Mouse (Mus musculus) kidney, postnatal 0 days (tissue): ENCODE data around the gene Stac3. TPM values are rescaled to one million over a fixed set of nuclear protein-coding genes. Genes with fewer than 3 reads are reported as not detected.

Experiments used
- ATAC-seq: fragments of 200-750 bp; cut with Nextera tagmentation; replicated peaks from 2 replicates; pipeline ENCODE4 v1.8.0; 2017; ENCODE audit warnings: low read depth, moderate number of reproducible peaks, moderate TSS enrichment, moderate library complexity; ENCODE audit not compliant: low FRiP score
- DNase-seq: peaks from one replicate; pipeline ENCODE4 v3.0.0-alpha.2; 2016; ENCODE audit warnings: low spot score
- H3K27ac ChIP-seq: fragments of 300-500 bp; sonication (generic); 2 replicates; pipeline ENCODE4 v1.5.1; 2014; ENCODE audit warnings: mild to moderate bottlenecking
- H3K27me3 ChIP-seq: fragments of 300-500 bp; sonication (generic); 2 replicates; pipeline ENCODE4 v1.6.1; 2014; ENCODE audit warnings: low read length, mixed read lengths; ENCODE audit not compliant: insufficient read depth
- H3K36me3 ChIP-seq: fragments of 300-500 bp; sonication (generic); 2 replicates; pipeline ENCODE4 v1.6.1; 2014; ENCODE audit warnings: low read length, mixed read lengths; ENCODE audit not compliant: insufficient read depth
- H3K4me1 ChIP-seq: fragments of 300-500 bp; sonication (generic); replicated peaks from 2 replicates; pipeline ENCODE4 v1.6.1; 2014; ENCODE audit warnings: antibody characterized with exemption, low read length, mixed read lengths; ENCODE audit not compliant: insufficient read depth
- H3K4me2 ChIP-seq: fragments of 300-500 bp; sonication (generic); 2 replicates; pipeline ENCODE4 v1.6.1; 2014; ENCODE audit warnings: mild to moderate bottlenecking, low read length, moderate library complexity, mixed read lengths
- H3K4me3 ChIP-seq: fragments of 300-500 bp; sonication (generic); replicated peaks from 2 replicates; pipeline ENCODE4 v1.5.1; 2014; ENCODE audit warnings: low read depth, low read length
- H3K9ac ChIP-seq: fragments of 300-500 bp; sonication (generic); 2 replicates; pipeline ENCODE4 v1.6.1; 2014; ENCODE audit warnings: low read depth, low read length
- H3K9me3 ChIP-seq: fragments of 300-500 bp; sonication (generic); replicated peaks from 2 replicates; pipeline ENCODE4 v1.6.1; 2016; ENCODE audit warnings: low read length, inconsistent platforms, mixed read lengths
- CTCF ChIP-seq: IDR thresholded peaks from 2 replicates; pipeline ENCODE4 v1.5.1; 2016; ENCODE audit warnings: antibody characterized with exemption, low read depth, mild to moderate bottlenecking, moderate library complexity
- WGBS: fragments of 180-500 bp; shearing (Covaris S2); extraction: QIAGEN DNeasy Blood & Tissue Kit; methylation state at CpG from one replicate; pipeline ENCODE4 v1.1.7; 2014; 5-methylcytosine and 5-hydroxymethylcytosine counted together
- polyA plus RNA-seq: library from polyadenylated mRNA; unstranded; fragments of >200 nt; fragmentation: Nextera tagmentation; extraction: Ambion mirVana; gene quantifications from 2 replicates; pipeline ENCODE4 v1.2.1, GENCODE M21; 2015

Gene Stac3
- polyA plus RNA-seq, 1 experiment from 2014 or later: 0.16 TPM

GRCm38 (mm10) chr10:127512307-127512666, 10.8 kb downstream of the Stac3 start:
- Histone ChIP-seq H3K9ac (no peak overlapping the region), H3K4me1 (peaks cover 41% of the 10 kb centered on the region), H3K4me3 (peak overlapping the region; percentile 44), H3K36me3 (no peaks in the 10 kb centered on the region), H3K4me2 (peak overlapping the region; percentile 83), H3K9me3 (no peaks in the 10 kb centered on the region), H3K27me3 (peaks cover 49% of the 10 kb centered on the region), H3K27ac (no peak overlapping the region)
- 4% methylated on average over 7 of the region's 7 CpGs for WGBS
- ATAC-seq: no peak
- DNase-seq: no peak
- no peak; the same call in 1 of the 2 replicates for TF ChIP-seq CTCF

- H3K27ac ChIP-seq: no peak overlapping the region
- ATAC-seq (peak; percentile 22), DNase-seq (peak; percentile 94)
- peak overlapping the region; percentile 83 for H3K4me2 ChIP-seq
- peaks cover 49% of the 10 kb centered on the region for H3K27me3 ChIP-seq
- H3K9ac ChIP-seq: no peak overlapping the region
- no peaks in the 10 kb centered on the region for H3K9me3 ChIP-seq
- H3K4me3 ChIP-seq: 0 out of 2 replicates have a peak overlapping the region, but pooled peaks have one; percentile 44
- H3K36me3 ChIP-seq: 0 out of 2 replicates have a peak, but pooled peaks cover 2% of the 10 kb centered on the region
- TF ChIP-seq CTCF: peak; percentile 100
- WGBS: under 1% methylated on average over 27 of the region's 27 CpGs
- H3K4me1 ChIP-seq: peaks cover 41% of the 10 kb centered on the region
Observed at GRCm38 (mm10) chr10:127512813-127513212, 11.3 kb downstream of the Stac3 start.

DNA sequence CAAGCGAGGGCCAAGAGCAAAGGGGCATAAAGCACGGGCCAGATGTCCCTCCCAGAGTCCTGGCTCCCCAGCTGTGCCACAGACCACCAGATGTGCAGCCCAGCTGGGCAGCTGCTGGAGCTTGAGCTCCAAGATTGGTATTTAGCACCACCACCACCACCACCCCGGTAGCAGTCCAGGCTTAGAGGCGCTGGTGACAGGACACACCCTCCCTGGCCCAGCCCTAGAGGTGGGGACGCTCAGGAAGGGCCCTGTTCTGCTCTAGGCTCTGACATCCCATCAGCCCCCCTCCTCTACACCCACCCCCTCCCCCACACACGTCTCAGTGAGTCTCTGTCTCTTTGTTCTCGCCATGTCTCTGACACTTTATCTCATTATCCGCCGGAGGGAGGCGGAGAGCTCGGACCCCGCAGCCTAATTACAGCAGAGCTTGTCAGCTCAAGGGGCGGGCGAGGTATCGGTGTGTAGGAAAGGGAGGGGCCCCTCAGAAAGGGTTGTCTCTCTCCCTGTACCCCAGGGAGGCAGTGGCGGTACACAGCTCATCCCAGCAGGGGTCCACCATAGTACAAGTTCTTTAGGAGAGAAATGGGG, 12.1 kb downstream of the Stac3 start:
- H3K4me3 ChIP-seq: peak overlapping the region; percentile 15; the same call in 1 of the 2 replicates
- no peak overlapping the region for H3K9ac ChIP-seq
- peak overlapping the region; percentile 83 for H3K4me2 ChIP-seq
- no peak for ATAC-seq
- H3K9me3 ChIP-seq: no peaks in the 10 kb centered on the region
- no peak for DNase-seq
- no peak for TF ChIP-seq CTCF
- peaks cover 49% of the 10 kb centered on the region for H3K27me3 ChIP-seq
- peaks cover 38% of the 10 kb centered on the region for H3K4me1 ChIP-seq
- no peak overlapping the region for H3K27ac ChIP-seq
- 3% methylated on average over 16 of the region's 16 CpGs for WGBS
- H3K36me3 ChIP-seq: 0 out of 2 replicates have a peak, but pooled peaks cover 8% of the 10 kb centered on the region

- WGBS: 18% methylated on average over 13 of the region's 13 CpGs
- ATAC-seq (no peak), DNase-seq (no peak)
- H3K36me3 ChIP-seq: peaks cover 14% of the 10 kb centered on the region; the same call in 1 of the 2 replicates
- peaks cover 38% of the 10 kb centered on the region for H3K4me1 ChIP-seq
- H3K9ac ChIP-seq: no peak overlapping the region
- H3K4me3 ChIP-seq: peak overlapping the region; percentile 28; the same call in 1 of the 2 replicates
- no peak overlapping the region for H3K27ac ChIP-seq
- 0 out of 2 replicates have a peak overlapping the region, but pooled peaks have one; percentile 83 for H3K4me2 ChIP-seq
- H3K27me3 ChIP-seq: peaks cover 44% of the 10 kb centered on the region
- no peaks in the 10 kb centered on the region for H3K9me3 ChIP-seq
- no peak for TF ChIP-seq CTCF
Observed at GRCm38 (mm10) chr10:127514111-127514698, 12.7 kb downstream of the Stac3 start.

DNA sequence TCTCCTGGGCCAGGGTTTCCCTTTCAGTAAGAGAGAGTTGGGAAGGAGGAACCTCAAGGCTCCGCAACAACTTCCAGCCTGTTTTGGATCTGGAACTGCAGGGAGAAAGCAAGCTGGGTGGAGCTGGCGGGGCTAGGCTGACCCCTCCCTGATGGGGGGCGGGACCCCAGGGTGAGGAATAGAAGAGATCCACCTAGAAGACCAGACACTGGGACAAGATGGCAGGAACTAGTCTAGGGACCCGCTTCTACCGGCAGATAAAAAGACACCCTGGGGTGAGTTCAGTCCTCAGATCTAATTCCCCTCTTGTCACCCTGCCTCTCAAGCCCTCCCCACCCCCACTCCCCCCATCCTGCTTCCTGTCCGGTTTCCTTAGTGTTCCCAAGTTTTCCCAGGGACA, 13.3 kb downstream of the Stac3 start, which contains the start of gene Ndufa4l2:
Ndufa4l2 (plus strand) TSS at position 204 of the 400 bp plus-strand sequence.
- DNase-seq: no peak
- no peak for ATAC-seq
- H3K9ac ChIP-seq: no peak within 1 kb of the TSS
- peak within 1 kb of the TSS; percentile 28 for H3K4me3 ChIP-seq
- no peak within 1 kb of the TSS for H3K27ac ChIP-seq
- H3K27me3 ChIP-seq: peaks cover 38% of the 10 kb centered on the region
- H3K9me3 ChIP-seq: no peaks in the 10 kb centered on the region
- WGBS: 10% methylated on average over 6 of the region's 6 CpGs
- H3K4me1 ChIP-seq: peaks cover 34% of the 10 kb centered on the region
- peak within 1 kb of the TSS; percentile 83 for H3K4me2 ChIP-seq
- TF ChIP-seq CTCF: no peak
- H3K36me3 ChIP-seq: peaks cover 18% of the 10 kb centered on the region; the same call in 1 of the 2 replicates

DNA sequence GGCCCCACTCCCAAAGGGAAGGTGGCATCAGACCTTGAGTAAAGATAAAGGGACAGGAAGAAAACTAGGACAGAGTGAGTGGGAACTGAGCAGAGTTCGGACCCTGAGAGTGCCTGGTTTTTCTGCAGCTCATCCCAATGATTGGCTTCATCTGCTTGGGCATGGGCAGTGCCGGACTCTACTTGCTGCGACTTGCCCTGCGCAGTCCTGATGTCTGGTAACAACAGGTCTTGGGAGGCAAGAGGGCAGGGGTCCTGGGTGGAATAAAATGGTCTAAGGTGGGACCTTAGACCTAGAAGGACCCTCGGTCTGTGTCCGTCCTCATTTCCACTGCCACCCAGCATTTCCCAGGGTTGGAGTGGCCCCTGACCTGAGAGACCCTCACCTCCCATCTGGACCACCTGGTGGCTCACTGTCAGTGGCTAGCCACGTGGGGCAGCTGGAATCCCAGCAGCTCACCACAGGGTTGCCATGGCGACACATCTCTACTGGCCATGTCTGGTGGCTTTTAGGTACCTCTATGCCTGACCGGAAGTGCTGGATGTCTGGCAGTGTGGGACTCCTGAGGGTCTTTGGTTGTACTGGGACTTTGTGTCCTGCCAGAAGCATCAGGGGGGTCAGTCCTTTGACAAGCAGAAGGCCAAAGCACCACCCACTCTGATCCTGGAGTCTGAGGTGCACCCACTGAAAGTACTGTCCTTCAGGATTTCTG, 13.9 kb downstream of the Stac3 start:
- peaks cover 29% of the 10 kb centered on the region for H3K4me1 ChIP-seq
- WGBS: 44% methylated on average over 9 of the region's 9 CpGs

More for the DNA sequence above, 13.9 kb downstream of the Stac3 start:
- H3K36me3 ChIP-seq: peaks cover 18% of the 10 kb centered on the region; the same call in 1 of the 2 replicates
- TF ChIP-seq CTCF: no peak
- no peak overlapping the region for H3K9ac ChIP-seq
- H3K27ac ChIP-seq: no peak overlapping the region
- peak overlapping the region; percentile 54 for H3K4me2 ChIP-seq
- peak overlapping the region; percentile 28 for H3K4me3 ChIP-seq
- peaks cover 32% of the 10 kb centered on the region for H3K27me3 ChIP-seq
- DNase-seq (no peak), ATAC-seq (no peak)
- H3K9me3 ChIP-seq: no peaks in the 10 kb centered on the region
